Mouse (Mus musculus) kidney, adult 2 months (tissue): Measurements from ENCODE around the gene Gm10639.
"Not testable (repeated sequence)": the region's sequence is repeated elsewhere in the genome, so short reads cannot be mapped to it uniquely, and the experiment has no call there.

Experiments used
- CTCF ChIP-seq: fragments of 200-500 bp; conservative IDR thresholded peaks from 2 replicates; pipeline ENCODE4 v1.5.1; 2011; ENCODE audit warnings: low read depth, mild to moderate bottlenecking, control low read depth, low read length, moderate library complexity, mixed read lengths; ENCODE audit not compliant: insufficient read depth, insufficient read length
- POLR2A ChIP-seq: fragments of 200-500 bp; IDR thresholded peaks from one replicate; pipeline ENCODE4 v1.6.1; 2011; ENCODE audit warnings: low read depth, low read length, control low read depth

GRCm38 (mm10) chr9:78292462-78292861 lies 2.7 kb downstream of the Gm10639 start:
- TF ChIP-seq POLR2A, CTCF: not testable (repeated sequence)
